Mouse (Mus musculus) kidney, postnatal 0 days (tissue): ENCODE measurements around the gene Dact2. TPM values are rescaled to one million over a fixed set of nuclear protein-coding genes. Genes with fewer than 3 reads are reported as not detected.

ENCODE experiments used
- ATAC-seq: fragments of 200-750 bp; cut with Nextera tagmentation; replicated peaks from 2 replicates; pipeline ENCODE4 v1.8.0; 2017; ENCODE audit warnings: low read depth, moderate number of reproducible peaks, moderate TSS enrichment, moderate library complexity; ENCODE audit not compliant: low FRiP score
- DNase-seq: peaks from one replicate; pipeline ENCODE4 v3.0.0-alpha.2; 2016; ENCODE audit warnings: low spot score
- H3K27ac ChIP-seq: fragments of 300-500 bp; sonication (generic); 2 replicates; pipeline ENCODE4 v1.5.1; 2014; ENCODE audit warnings: mild to moderate bottlenecking
- H3K27me3 ChIP-seq: fragments of 300-500 bp; sonication (generic); 2 replicates; pipeline ENCODE4 v1.6.1; 2014; ENCODE audit warnings: low read length, mixed read lengths; ENCODE audit not compliant: insufficient read depth
- H3K36me3 ChIP-seq: fragments of 300-500 bp; sonication (generic); 2 replicates; pipeline ENCODE4 v1.6.1; 2014; ENCODE audit warnings: low read length, mixed read lengths; ENCODE audit not compliant: insufficient read depth
- H3K4me1 ChIP-seq: fragments of 300-500 bp; sonication (generic); replicated peaks from 2 replicates; pipeline ENCODE4 v1.6.1; 2014; ENCODE audit warnings: antibody characterized with exemption, low read length, mixed read lengths; ENCODE audit not compliant: insufficient read depth
- H3K4me2 ChIP-seq: fragments of 300-500 bp; sonication (generic); 2 replicates; pipeline ENCODE4 v1.6.1; 2014; ENCODE audit warnings: mild to moderate bottlenecking, low read length, moderate library complexity, mixed read lengths
- H3K4me3 ChIP-seq: fragments of 300-500 bp; sonication (generic); replicated peaks from 2 replicates; pipeline ENCODE4 v1.5.1; 2014; ENCODE audit warnings: low read depth, low read length
- H3K9ac ChIP-seq: fragments of 300-500 bp; sonication (generic); 2 replicates; pipeline ENCODE4 v1.6.1; 2014; ENCODE audit warnings: low read depth, low read length
- H3K9me3 ChIP-seq: fragments of 300-500 bp; sonication (generic); replicated peaks from 2 replicates; pipeline ENCODE4 v1.6.1; 2016; ENCODE audit warnings: low read length, inconsistent platforms, mixed read lengths
- CTCF ChIP-seq: IDR thresholded peaks from 2 replicates; pipeline ENCODE4 v1.5.1; 2016; ENCODE audit warnings: antibody characterized with exemption, low read depth, mild to moderate bottlenecking, moderate library complexity
- WGBS: fragments of 180-500 bp; shearing (Covaris S2); extraction: QIAGEN DNeasy Blood & Tissue Kit; methylation state at CpG from one replicate; pipeline ENCODE4 v1.1.7; 2014; 5-methylcytosine and 5-hydroxymethylcytosine counted together
- polyA plus RNA-seq: library from polyadenylated mRNA; unstranded; fragments of >200 nt; fragmentation: Nextera tagmentation; extraction: Ambion mirVana; gene quantifications from 2 replicates; pipeline ENCODE4 v1.2.1, GENCODE M21; 2015

Dact2 gene
- polyA plus RNA-seq, 1 experiment from 2014 or later, result 14.8 TPM

DNA sequence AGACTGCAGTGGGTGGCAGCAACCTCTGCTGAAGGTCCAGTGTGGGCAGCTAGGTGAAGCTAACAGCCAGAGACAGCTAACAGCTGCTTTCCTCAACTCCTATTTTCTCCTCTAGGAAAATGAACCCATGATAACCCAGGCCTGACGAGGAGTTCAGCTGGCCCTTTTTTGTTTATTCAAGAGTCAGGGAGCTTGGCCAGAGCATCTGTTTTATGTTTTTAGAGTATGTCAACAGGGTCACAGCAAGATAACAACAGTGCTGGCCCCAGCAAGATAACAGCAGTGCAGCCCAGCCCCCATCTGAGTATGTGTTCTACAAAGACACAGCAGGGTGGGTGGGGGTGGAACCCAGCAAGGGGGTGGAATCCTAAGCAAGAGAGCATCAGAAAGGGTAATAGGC is 30.6 kb downstream of the Dact2 start:
- no peak for ATAC-seq

DNA sequence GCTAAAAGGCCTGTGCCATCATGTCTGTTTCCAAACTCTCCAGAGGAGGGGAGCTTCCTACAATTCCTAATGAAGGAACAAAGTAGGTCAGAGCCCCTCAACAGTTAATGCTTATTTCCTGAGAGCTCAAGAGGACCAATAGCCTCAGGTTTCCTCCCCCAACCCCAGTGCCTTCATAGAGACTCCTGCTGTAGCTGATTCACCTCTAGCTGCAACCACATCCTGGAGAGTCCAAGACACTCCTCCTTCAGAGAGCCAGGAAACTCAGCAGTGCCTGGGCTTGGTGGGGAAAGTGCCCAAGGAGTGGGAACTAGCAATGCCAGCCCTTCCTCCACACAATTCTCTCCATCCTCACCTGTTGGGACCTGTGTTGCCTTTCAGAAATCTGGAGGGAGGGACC is 31.4 kb downstream of the Dact2 start:
- no peak overlapping the region for H3K4me3 ChIP-seq
- H3K9me3 ChIP-seq, result no peaks in the 10 kb centered on the region
- no peaks in the 10 kb centered on the region for H3K36me3 ChIP-seq
- no peak for TF ChIP-seq CTCF
- no peak overlapping the region for H3K4me2 ChIP-seq
- ATAC-seq, result no peak
- DNase-seq, result no peak
- H3K9ac ChIP-seq, result no peak overlapping the region
- no peaks in the 10 kb centered on the region for H3K27me3 ChIP-seq
- H3K27ac ChIP-seq, result peak overlapping the region; percentile 42; the same call in 1 of the 2 replicates
- peaks cover 49% of the 10 kb centered on the region for H3K4me1 ChIP-seq

More for the DNA sequence above, 30.6 kb downstream of the Dact2 start:
- no peak overlapping the region for H3K4me2 ChIP-seq
- H3K27ac ChIP-seq, result 0 out of 2 replicates have a peak overlapping the region, but pooled peaks have one; percentile 42
- H3K4me3 ChIP-seq, result no peak overlapping the region
- H3K36me3 ChIP-seq, result no peaks in the 10 kb centered on the region
- TF ChIP-seq CTCF, result no peak
- peaks cover 47% of the 10 kb centered on the region for H3K4me1 ChIP-seq
- no peaks in the 10 kb centered on the region for H3K9me3 ChIP-seq
- peak; percentile 67 for DNase-seq
- 38% methylated on average over 1 of the region's 1 CpGs for WGBS
- no peaks in the 10 kb centered on the region for H3K27me3 ChIP-seq
- H3K9ac ChIP-seq, result no peak overlapping the region

DNA sequence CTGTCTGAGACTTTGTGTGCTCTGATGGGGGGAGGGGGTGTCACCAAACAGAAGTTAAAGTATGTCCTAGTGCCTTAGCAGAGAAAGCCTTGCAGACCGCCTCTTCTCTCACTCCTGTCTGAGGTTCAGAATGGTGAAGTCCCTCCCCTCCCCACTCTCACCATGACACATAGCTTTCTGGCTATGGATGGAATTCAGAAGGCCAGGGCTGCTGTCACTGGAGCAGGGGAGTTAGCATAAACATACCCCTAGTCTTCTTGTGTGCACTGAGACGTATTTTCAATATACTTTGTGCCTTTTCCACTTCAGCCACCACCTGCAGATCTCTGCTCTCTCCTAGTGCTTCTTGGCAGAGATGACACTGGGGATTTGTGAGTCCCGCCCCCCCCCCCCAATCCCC is 31.9 kb downstream of the Dact2 start:
- ATAC-seq, result no peak
- H3K4me2 ChIP-seq, result no peak overlapping the region
- H3K27ac ChIP-seq, result no peak overlapping the region
- H3K9ac ChIP-seq, result no peak overlapping the region
- H3K9me3 ChIP-seq, result no peaks in the 10 kb centered on the region
- no peak for TF ChIP-seq CTCF
- H3K36me3 ChIP-seq, result no peaks in the 10 kb centered on the region
- H3K4me1 ChIP-seq, result peaks cover 46% of the 10 kb centered on the region
- DNase-seq, result no peak
- WGBS, result 35% methylated on average over 3 of the region's 3 CpGs
- H3K27me3 ChIP-seq, result no peaks in the 10 kb centered on the region
- no peak overlapping the region for H3K4me3 ChIP-seq

DNA sequence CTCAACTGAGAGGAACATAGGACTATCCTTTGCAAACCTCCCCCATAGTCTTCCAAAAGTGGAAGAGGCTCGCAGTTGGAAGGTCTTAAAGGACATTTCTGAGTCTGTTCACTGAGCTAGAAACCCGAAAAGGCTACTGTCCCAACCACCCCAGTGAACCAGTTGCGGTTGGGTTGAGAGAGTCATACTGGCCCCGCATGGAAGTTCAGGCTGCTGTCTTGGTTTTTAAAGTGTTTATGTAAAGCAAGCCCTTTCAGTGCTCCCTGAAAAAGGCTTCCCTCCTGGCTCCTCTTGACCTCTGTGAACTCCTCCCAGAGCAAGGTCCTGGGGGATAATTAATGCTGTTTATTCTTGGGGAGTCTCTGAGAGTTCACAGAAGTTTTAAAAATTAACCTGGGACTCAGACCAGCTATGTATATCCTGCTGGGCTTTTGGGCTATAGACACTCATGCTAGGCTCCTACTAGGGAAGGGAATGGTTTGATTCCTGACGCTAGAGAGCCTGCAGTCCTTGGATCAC is 33.1 kb downstream of the Dact2 start:
- peaks cover 49% of the 10 kb centered on the region for H3K4me1 ChIP-seq
- no peak overlapping the region for H3K9ac ChIP-seq
- no peak overlapping the region for H3K4me2 ChIP-seq
- no peak for TF ChIP-seq CTCF
- no peaks in the 10 kb centered on the region for H3K27me3 ChIP-seq
- ATAC-seq (no peak; the same call in 1 of the 2 replicates), DNase-seq (no peak)
- 36% methylated on average over 5 of the region's 5 CpGs for WGBS
- no peak overlapping the region for H3K4me3 ChIP-seq
- H3K9me3 ChIP-seq, result no peaks in the 10 kb centered on the region
- no peaks in the 10 kb centered on the region for H3K36me3 ChIP-seq
- peak overlapping the region; percentile 47 for H3K27ac ChIP-seq

DNA sequence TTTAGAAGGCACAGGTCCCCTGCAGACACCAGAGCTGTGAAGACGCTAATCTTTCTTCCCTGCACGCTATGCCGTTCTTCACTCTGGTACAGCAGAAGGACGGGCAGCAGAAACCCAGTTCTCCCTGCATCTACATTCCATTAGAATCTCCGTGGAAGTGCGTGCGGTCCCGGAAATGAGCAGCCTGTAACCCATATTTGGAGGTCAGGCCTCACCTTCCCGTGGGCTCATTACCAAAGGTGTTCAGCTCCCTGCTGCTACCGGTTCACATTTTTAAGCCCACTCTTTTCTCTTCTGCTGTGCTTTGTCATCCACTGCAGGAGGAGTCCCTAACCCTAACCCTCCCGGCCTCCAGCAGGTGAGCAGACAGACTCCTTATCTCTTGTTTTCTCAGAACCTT is 34.7 kb downstream of the Dact2 start:
- 69% methylated on average over 11 of the region's 11 CpGs for WGBS
- no peak overlapping the region for H3K4me3 ChIP-seq
- no peaks in the 10 kb centered on the region for H3K36me3 ChIP-seq
- ATAC-seq (no peak), DNase-seq (no peak)
- no peak for TF ChIP-seq CTCF
- H3K27ac ChIP-seq, result no peak overlapping the region
- no peaks in the 10 kb centered on the region for H3K27me3 ChIP-seq
- H3K9ac ChIP-seq, result no peak overlapping the region
- H3K4me1 ChIP-seq, result peaks cover 53% of the 10 kb centered on the region
- no peak overlapping the region for H3K4me2 ChIP-seq
- no peaks in the 10 kb centered on the region for H3K9me3 ChIP-seq

DNA sequence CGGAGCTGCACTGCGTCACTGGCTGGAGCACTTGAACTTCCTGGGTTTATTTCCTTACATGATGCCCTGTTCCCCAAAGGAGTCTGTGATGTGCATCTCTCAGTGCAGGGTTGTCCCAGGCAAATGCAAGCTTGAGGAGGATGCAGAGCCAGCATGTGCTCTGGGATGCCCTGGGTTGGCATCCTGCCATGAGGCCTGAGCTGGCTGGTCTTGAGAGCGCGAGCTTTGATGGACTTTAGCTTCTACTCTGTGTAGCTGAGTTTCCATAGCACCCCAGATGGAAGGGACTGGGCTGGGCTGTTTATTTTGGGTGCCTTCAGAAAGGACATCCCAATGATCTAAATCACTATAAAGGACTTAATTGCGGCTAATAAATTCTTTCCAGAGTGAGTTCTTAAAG is 36.5 kb downstream of the Dact2 start:
- H3K4me3 ChIP-seq, result no peak overlapping the region
- DNase-seq (peak; percentile 51), ATAC-seq (peak; percentile 55; the same call in 1 of the 2 replicates)
- H3K36me3 ChIP-seq, result no peaks in the 10 kb centered on the region
- TF ChIP-seq CTCF, result no peak
- H3K4me2 ChIP-seq, result no peak overlapping the region
- WGBS, result 42% methylated on average over 5 of the region's 5 CpGs
- no peak overlapping the region for H3K9ac ChIP-seq
- H3K4me1 ChIP-seq, result peaks cover 43% of the 10 kb centered on the region
- no peak overlapping the region for H3K27ac ChIP-seq
- no peaks in the 10 kb centered on the region for H3K9me3 ChIP-seq
- H3K27me3 ChIP-seq, result no peaks in the 10 kb centered on the region
